Mouse (Mus musculus): ENCODE data around the gene Shisa5. TPM values are rescaled to one million over a fixed set of nuclear protein-coding genes. Genes with fewer than 3 reads are reported as not detected.

The Shisa5 gene
- polyA plus RNA-seq, 1 experiment = not detected

- Histone ChIP-seq H3K4me3 (ENCODE audit: insufficient read depth, low read depth, low read length) (no peak overlapping the region), H3K27ac (ENCODE audit: insufficient read depth, low read depth, low read length) (no peak overlapping the region), H3K4me1 (ENCODE audit: control insufficient read depth, insufficient read depth, low read length) (peaks cover 20% of the 10 kb centered on the region)
- no peak for TF ChIP-seq CTCF (IDR thresholded peaks at IDR 0.05; ENCODE audit: insufficient read depth, low read depth, low read length)
- no peak for TF ChIP-seq POLR2A (IDR thresholded peaks at IDR 0.05; ENCODE audit: insufficient read depth, low read depth, low read length)
- 91% methylated on average over 14 of the region's 14 CpGs for WGBS
Observed at GRCm38 (mm10) chr9:109010316-109010690, 28.1 kb upstream of the Shisa5 start.

GRCm38 (mm10) chr9:109015397-109015796 is 23.0 kb upstream of the Shisa5 start:
- TF ChIP-seq CTCF (IDR thresholded peaks at IDR 0.05; ENCODE audit: insufficient read depth, low read depth, low read length) (no peak), POLR2A (IDR thresholded peaks at IDR 0.05; ENCODE audit: insufficient read depth, low read depth, low read length) (no peak)
- Histone ChIP-seq H3K4me3 (ENCODE audit: insufficient read depth, low read depth, low read length) (no peak overlapping the region), H3K4me1 (ENCODE audit: control insufficient read depth, insufficient read depth, low read length) (no peaks in the 10 kb centered on the region), H3K27ac (ENCODE audit: insufficient read depth, low read depth, low read length) (no peak overlapping the region)
- 74% methylated on average over 8 of the region's 8 CpGs for WGBS

GRCm38 (mm10) chr9:109016973-109017604 is 21.3 kb upstream of the Shisa5 start:
- Histone ChIP-seq H3K4me1 (ENCODE audit: control insufficient read depth, insufficient read depth, low read length) (peaks cover 3% of the 10 kb centered on the region; the same call in 1 of the 2 replicates), H3K27ac (ENCODE audit: insufficient read depth, low read depth, low read length) (no peak overlapping the region), H3K4me3 (ENCODE audit: insufficient read depth, low read depth, low read length) (no peak overlapping the region)
- WGBS = 83% methylated on average over 11 of the region's 11 CpGs
- no peak for TF ChIP-seq CTCF (IDR thresholded peaks at IDR 0.05; ENCODE audit: insufficient read depth, low read depth, low read length)
- TF ChIP-seq POLR2A (IDR thresholded peaks at IDR 0.05; ENCODE audit: insufficient read depth, low read depth, low read length) = no peak

- Histone ChIP-seq H3K4me3 (ENCODE audit: insufficient read depth, low read depth, low read length) (no peak overlapping the region), H3K27ac (ENCODE audit: insufficient read depth, low read depth, low read length) (no peak overlapping the region), H3K4me1 (ENCODE audit: control insufficient read depth, insufficient read depth, low read length) (peaks cover 9% of the 10 kb centered on the region)
- TF ChIP-seq POLR2A (IDR thresholded peaks at IDR 0.05; ENCODE audit: insufficient read depth, low read depth, low read length) (no peak), CTCF (IDR thresholded peaks at IDR 0.05; ENCODE audit: insufficient read depth, low read depth, low read length) (no peak)
- WGBS = 89% methylated on average over 4 of the region's 4 CpGs
Observed at GRCm38 (mm10) chr9:109021428-109021827, 16.9 kb upstream of the Shisa5 start.

- no peak overlapping the region for H3K4me3 ChIP-seq (ENCODE audit: insufficient read depth, low read depth, low read length)
- no peak overlapping the region for H3K27ac ChIP-seq (ENCODE audit: insufficient read depth, low read depth, low read length)
- WGBS = 64% methylated on average over 17 of the region's 17 CpGs
- peaks cover 9% of the 10 kb centered on the region for H3K4me1 ChIP-seq (ENCODE audit: control insufficient read depth, insufficient read depth, low read length)
- TF ChIP-seq CTCF (IDR thresholded peaks at IDR 0.05; ENCODE audit: insufficient read depth, low read depth, low read length) (no peak), POLR2A (IDR thresholded peaks at IDR 0.05; ENCODE audit: insufficient read depth, low read depth, low read length) (no peak)
Observed at GRCm38 (mm10) chr9:109022866-109023685, 15.3 kb upstream of the Shisa5 start.

GRCm38 (mm10) chr9:109027521-109027920 is 10.8 kb upstream of the Shisa5 start:
- H3K4me1 ChIP-seq (ENCODE audit: control insufficient read depth, insufficient read depth, low read length) = peaks cover 3% of the 10 kb centered on the region; the same call in 1 of the 2 replicates
- no peak for TF ChIP-seq CTCF (IDR thresholded peaks at IDR 0.05; ENCODE audit: insufficient read depth, low read depth, low read length)
- no peak for TF ChIP-seq POLR2A (IDR thresholded peaks at IDR 0.05; ENCODE audit: insufficient read depth, low read depth, low read length)
- no peak overlapping the region for H3K27ac ChIP-seq (ENCODE audit: insufficient read depth, low read depth, low read length)
- 72% methylated on average over 8 of the region's 8 CpGs for WGBS
- H3K4me3 ChIP-seq (ENCODE audit: insufficient read depth, low read depth, low read length) = no peak overlapping the region

- TF ChIP-seq CTCF (IDR thresholded peaks at IDR 0.05; ENCODE audit: insufficient read depth, low read depth, low read length) (no peak), POLR2A (IDR thresholded peaks at IDR 0.05; ENCODE audit: insufficient read depth, low read depth, low read length) (no peak)
- H3K4me3 ChIP-seq (ENCODE audit: insufficient read depth, low read depth, low read length) = no peak overlapping the region
- H3K4me1 ChIP-seq (ENCODE audit: control insufficient read depth, insufficient read depth, low read length) = no peaks in the 10 kb centered on the region
- 90% methylated on average over 3 of the region's 3 CpGs for WGBS
- H3K27ac ChIP-seq (ENCODE audit: insufficient read depth, low read depth, low read length) = no peak overlapping the region
Observed at GRCm38 (mm10) chr9:109028421-109028820, 9.9 kb upstream of the Shisa5 start.

GRCm38 (mm10) chr9:109028919-109029318 is 9.4 kb upstream of the Shisa5 start:
- H3K27ac ChIP-seq (ENCODE audit: insufficient read depth, low read depth, low read length) = no peak overlapping the region
- TF ChIP-seq CTCF (IDR thresholded peaks at IDR 0.05; ENCODE audit: insufficient read depth, low read depth, low read length) (no peak), POLR2A (IDR thresholded peaks at IDR 0.05; ENCODE audit: insufficient read depth, low read depth, low read length) (no peak)

GRCm38 (mm10) chr9:109030312-109030711 is 8.1 kb upstream of the Shisa5 start:
- no peak overlapping the region for H3K27ac ChIP-seq (ENCODE audit: insufficient read depth, low read depth, low read length)
- no peaks in the 10 kb centered on the region for H3K4me1 ChIP-seq (ENCODE audit: control insufficient read depth, insufficient read depth, low read length)
- H3K4me3 ChIP-seq (ENCODE audit: insufficient read depth, low read depth, low read length) = no peak overlapping the region
- no peak for TF ChIP-seq POLR2A (IDR thresholded peaks at IDR 0.05; ENCODE audit: insufficient read depth, low read depth, low read length)
- TF ChIP-seq CTCF (IDR thresholded peaks at IDR 0.05; ENCODE audit: insufficient read depth, low read depth, low read length) = no peak
- 71% methylated on average over 3 of the region's 3 CpGs for WGBS

More at GRCm38 (mm10) chr9:109028919-109029318, 9.4 kb upstream of the Shisa5 start:
- no peaks in the 10 kb centered on the region for H3K4me1 ChIP-seq (ENCODE audit: control insufficient read depth, insufficient read depth, low read length)
- WGBS = 82% methylated on average over 5 of the region's 5 CpGs
- H3K4me3 ChIP-seq (ENCODE audit: insufficient read depth, low read depth, low read length) = no peak overlapping the region

All from olfactory bulb, adult 2 months (tissue).